Comparison of ENCODE assay signal across 8 mouse cellular contexts in genomic region chr2:44926683-44927481, GRCm38 (mm10). TPM values are rescaled to one million over a fixed set of nuclear protein-coding genes. Genes with fewer than 3 reads are reported as not detected.
DNase-seq lines count a peak whose midpoint lies in the region; ATAC-seq and TF ChIP-seq lines count a peak whose summit lies in the region.

No protein-coding gene starts in this region.

- WGBS in heart, embryonic 12.5 days: under 1% methylated on average over 65 of the region's 95 CpGs
- WGBS in kidney, embryonic 16.5 days: under 1% methylated on average over 58 of the region's 95 CpGs
- WGBS in liver, adult 2 months: 1% methylated on average over 60 of the region's 95 CpGs

- peak overlapping the region; percentile 96 for H3K27ac ChIP-seq in heart, embryonic 12.5 days (ENCODE audit: poor library complexity, severe bottlenecking)
- H3K27ac ChIP-seq in kidney, embryonic 16.5 days (ENCODE audit: low read length): peak overlapping the region; percentile 94
- H3K27ac ChIP-seq in liver, adult 2 months (replicated peaks; ENCODE audit: insufficient read depth, low read depth, low read length): peak overlapping the region; percentile 100

- peak; percentile 97 for ATAC-seq in heart, embryonic 12.5 days (ENCODE audit: insufficient number of reproducible peaks, low FRiP score)
- peak; percentile 98 for ATAC-seq in kidney, embryonic 16.5 days (ENCODE audit: low FRiP score, low TSS enrichment)
- ATAC-seq in monocyte, adult 5-6 weeks (replicated peaks; ENCODE audit: insufficient number of reproducible peaks, low FRiP score, low TSS enrichment, poor library complexity, severe bottlenecking): peak; percentile 80

- no peaks in the 10 kb centered on the region for H3K79me2 ChIP-seq in liver, adult 2 months (ENCODE audit: control insufficient read depth, insufficient read depth, low read length)

- peak; percentile 96 for DNase-seq in CD4-positive helper T cell, adult 2 months (ENCODE audit: low read depth, low spot score)
- peak; percentile 80 for DNase-seq in brain, embryonic 18.5 days (ENCODE audit: low read depth, low spot score)
- DNase-seq in liver, adult 2 months (ENCODE audit: extremely low read depth, low read depth, low spot score): peak; percentile 86
- peak; percentile 84 to 87 for DNase-seq in spleen, postnatal 36 days (ENCODE audit: low spot score in 2 of 2)

- peaks cover 44% of the 10 kb centered on the region for H3K4me1 ChIP-seq in erythroblast, embryonic 14.5 days (ENCODE audit: control insufficient read depth)
- H3K4me1 ChIP-seq in heart, embryonic 12.5 days (replicated peaks): peaks cover 7% of the 10 kb centered on the region
- peaks cover 8% of the 10 kb centered on the region for H3K4me1 ChIP-seq in kidney, embryonic 16.5 days (ENCODE audit: insufficient read depth, low read length)
- peaks cover 15% of the 10 kb centered on the region; the same call in 1 of the 2 replicates for H3K4me1 ChIP-seq in liver, adult 2 months (ENCODE audit: control insufficient read depth, insufficient read depth, low read length)

- peak overlapping the region; percentile 95 for H3K4me3 ChIP-seq in erythroblast, embryonic 14.5 days (replicated peaks)
- H3K4me3 ChIP-seq in heart, embryonic 12.5 days: peak overlapping the region; percentile 97
- H3K4me3 ChIP-seq in kidney, embryonic 16.5 days (ENCODE audit: low read length): peak overlapping the region; percentile 78
- H3K4me3 ChIP-seq in liver, adult 2 months (ENCODE audit: insufficient read depth, low read depth, low read length): peak overlapping the region; percentile 83

- TF ChIP-seq POLR2A in liver, adult 2 months (IDR thresholded peaks at IDR 0.05; ENCODE audit: extremely low read depth, insufficient read depth, low read length): peak; percentile 95

- no peaks in the 10 kb centered on the region for H3K27me3 ChIP-seq in erythroblast, embryonic 14.5 days (ENCODE audit: control insufficient read depth)
- no peaks in the 10 kb centered on the region for H3K27me3 ChIP-seq in heart, embryonic 12.5 days (replicated peaks)
- H3K27me3 ChIP-seq in kidney, embryonic 16.5 days (ENCODE audit: insufficient read depth, low read length): no peaks in the 10 kb centered on the region
- no peaks in the 10 kb centered on the region for H3K27me3 ChIP-seq in liver, adult 2 months (ENCODE audit: control insufficient read depth, insufficient read depth, low read length)

- H3K9me3 ChIP-seq in erythroblast, embryonic 14.5 days (ENCODE audit: control insufficient read depth, low read length): no peaks in the 10 kb centered on the region
- no peaks in the 10 kb centered on the region for H3K9me3 ChIP-seq in heart, embryonic 12.5 days (replicated peaks)
- H3K9me3 ChIP-seq in kidney, embryonic 16.5 days (ENCODE audit: low read length): no peaks in the 10 kb centered on the region

- TF ChIP-seq CTCF in liver, adult 2 months (IDR thresholded peaks at IDR 0.05; ENCODE audit: low read depth, low read length): no peak

- peak overlapping the region; percentile 97 for H3K9ac ChIP-seq in heart, embryonic 12.5 days
- H3K9ac ChIP-seq in kidney, embryonic 16.5 days (replicated peaks; ENCODE audit: low read length): peak overlapping the region; percentile 91
- peak overlapping the region; percentile 93 for H3K9ac ChIP-seq in liver, adult 2 months (ENCODE audit: low read depth, low read length)

- peak overlapping the region; percentile 76 for H3K4me2 ChIP-seq in heart, embryonic 12.5 days
- peak overlapping the region; percentile 63 for H3K4me2 ChIP-seq in kidney, embryonic 16.5 days (replicated peaks; ENCODE audit: low read depth, low read length)

- peaks cover 2% of the 10 kb centered on the region for H3K36me3 ChIP-seq in erythroblast, embryonic 14.5 days (ENCODE audit: control insufficient read depth)
- H3K36me3 ChIP-seq in heart, embryonic 12.5 days: no peaks in the 10 kb centered on the region
- H3K36me3 ChIP-seq in kidney, embryonic 16.5 days (ENCODE audit: insufficient read depth, low read length): no peaks in the 10 kb centered on the region
- H3K36me3 ChIP-seq in liver, adult 2 months (ENCODE audit: control insufficient read depth, insufficient read depth, low read length): no peaks in the 10 kb centered on the region

RNA-seq across cellular contexts. Expression of gene Gtdc1, which starts 0.6 kb away (rescaled TPM):
- polyA plus RNA-seq in erythroblast, embryonic 14.5 days (2012): 0.21 and 0.52 TPM in 2 replicates
- polyA plus RNA-seq in heart, embryonic 12.5 days (2016; fragmentation: Nextera tagmentation; extraction: Ambion mirVana): 10.0 and 10.1 TPM in 2 replicates
- 14.0 and 14.2 TPM in 2 replicates for polyA plus RNA-seq in kidney, embryonic 16.5 days (2015; fragmentation: Nextera tagmentation; extraction: Ambion mirVana)
- 9.3 and 14.3 TPM in 2 replicates for total RNA-seq in liver, adult 2 months (2014; rRNA removed)
- polyA plus RNA-seq in liver, adult 2 months (2012; rRNA removed): 2.3 and 2.9 TPM in 2 replicates
- total RNA-seq in monocyte, adult 5-6 weeks (2017): 40.5 to 65.8 TPM (median 56.7 TPM) in 3 replicates

Comparison
In these comparisons a context has a peak if more than half of its experiments do, and no peak if none do; other contexts are left out.
1. Peak in every context shown above with its lines: DNase-seq, ATAC-seq, H3K4me3 ChIP-seq and H3K27ac ChIP-seq.